Mouse (Mus musculus) cerebral cortex, adult 2 months (tissue): ENCODE data around the gene Olfm4.

Source experiments
- WGBS: fragments of 180-500 bp; shearing (Covaris S2); methylation state at CpG from one replicate; pipeline ENCODE4 v1.1.7; 2018; 5-methylcytosine and 5-hydroxymethylcytosine counted together

Gene Olfm4

GRCm38 (mm10) chr14:79983781-79984180, at the start of gene Olfm4:
Gene Olfm4 (plus strand): TSS chr14:79984081.
- WGBS: 93% methylated on average over 2 of the region's 2 CpGs

- 54% methylated on average over 4 of the region's 4 CpGs for WGBS
Measured at GRCm38 (mm10) chr14:79934426-79934825, 49.5 kb upstream of the Olfm4 start.

GRCm38 (mm10) chr14:79936879-79937468, 46.9 kb upstream of the Olfm4 start:
- WGBS: 50% methylated on average over 4 of the region's 4 CpGs

GRCm38 (mm10) chr14:79945876-79946275, 38.0 kb upstream of the Olfm4 start:
- WGBS: 75% methylated on average over 2 of the region's 2 CpGs

- 88% methylated on average over 3 of the region's 3 CpGs for WGBS
Measured at GRCm38 (mm10) chr14:79955678-79956077, 28.2 kb upstream of the Olfm4 start.

GRCm38 (mm10) chr14:79957789-79958487, 25.9 kb upstream of the Olfm4 start:
- WGBS: 68% methylated on average over 15 of the region's 15 CpGs

GRCm38 (mm10) chr14:79961187-79961586, 22.7 kb upstream of the Olfm4 start:
- 83% methylated on average over 4 of the region's 4 CpGs for WGBS

GRCm38 (mm10) chr14:79961602-79962001, 22.3 kb upstream of the Olfm4 start:
- WGBS: 93% methylated on average over 2 of the region's 2 CpGs

GRCm38 (mm10) chr14:79970165-79970564, 13.7 kb upstream of the Olfm4 start:
- 39% methylated on average over 3 of the region's 3 CpGs for WGBS

GRCm38 (mm10) chr14:79970928-79971738, 12.7 kb upstream of the Olfm4 start:
- 77% methylated on average over 14 of the region's 14 CpGs for WGBS

GRCm38 (mm10) chr14:79981437-79981836, 2.4 kb upstream of the Olfm4 start:
- WGBS: 87% methylated on average over 4 of the region's 4 CpGs

- WGBS: 83% methylated on average over 7 of the region's 7 CpGs
Measured at GRCm38 (mm10) chr14:79985137-79985670, 1.3 kb downstream of the Olfm4 start.

GRCm38 (mm10) chr14:79985696-79986095, 1.8 kb downstream of the Olfm4 start:
- WGBS: 85% methylated on average over 2 of the region's 2 CpGs

GRCm38 (mm10) chr14:79986831-79987230, 3.0 kb downstream of the Olfm4 start:
- 79% methylated on average over 8 of the region's 8 CpGs for WGBS

GRCm38 (mm10) chr14:79989785-79990184, 5.9 kb downstream of the Olfm4 start:
- 72% methylated on average over 4 of the region's 4 CpGs for WGBS

- WGBS: 72% methylated on average over 5 of the region's 5 CpGs
Measured at GRCm38 (mm10) chr14:79990547-79990946, 6.7 kb downstream of the Olfm4 start.

GRCm38 (mm10) chr14:79997534-79997933, 13.7 kb downstream of the Olfm4 start:
- WGBS: 46% methylated on average over 4 of the region's 4 CpGs

GRCm38 (mm10) chr14:80000110-80000531, 16.2 kb downstream of the Olfm4 start:
- 63% methylated on average over 8 of the region's 8 CpGs for WGBS

GRCm38 (mm10) chr14:80007686-80008085, 23.8 kb downstream of the Olfm4 start:
- 88% methylated on average over 3 of the region's 3 CpGs for WGBS

GRCm38 (mm10) chr14:80010426-80010825, 26.5 kb downstream of the Olfm4 start:
- 92% methylated on average over 3 of the region's 3 CpGs for whole genome bisulfite sequencing

GRCm38 (mm10) chr14:80014966-80015365, 31.1 kb downstream of the Olfm4 start:
- whole genome bisulfite sequencing: 57% methylated on average over 6 of the region's 6 CpGs

- WGBS: 27% methylated on average over 6 of the region's 6 CpGs
Measured at GRCm38 (mm10) chr14:80026078-80026477, 42.2 kb downstream of the Olfm4 start.
